Mouse (Mus musculus) lung, adult 2 months (tissue): ENCODE data around the gene Ncapg.

ENCODE experiments used
- CTCF ChIP-seq: fragments of 200-500 bp; IDR thresholded peaks from 2 replicates; pipeline ENCODE4 v1.5.1; 2011; ENCODE audit warnings: mild to moderate bottlenecking, low read length, control low read depth; ENCODE audit not compliant: insufficient read depth
- POLR2A ChIP-seq: fragments of 200-500 bp; IDR thresholded peaks from 2 replicates; pipeline ENCODE4 v1.6.1; 2011; ENCODE audit warnings: low read depth, mild to moderate bottlenecking, control low read depth, low read length, borderline replicate concordance; ENCODE audit errors: extremely low read depth

DNA sequence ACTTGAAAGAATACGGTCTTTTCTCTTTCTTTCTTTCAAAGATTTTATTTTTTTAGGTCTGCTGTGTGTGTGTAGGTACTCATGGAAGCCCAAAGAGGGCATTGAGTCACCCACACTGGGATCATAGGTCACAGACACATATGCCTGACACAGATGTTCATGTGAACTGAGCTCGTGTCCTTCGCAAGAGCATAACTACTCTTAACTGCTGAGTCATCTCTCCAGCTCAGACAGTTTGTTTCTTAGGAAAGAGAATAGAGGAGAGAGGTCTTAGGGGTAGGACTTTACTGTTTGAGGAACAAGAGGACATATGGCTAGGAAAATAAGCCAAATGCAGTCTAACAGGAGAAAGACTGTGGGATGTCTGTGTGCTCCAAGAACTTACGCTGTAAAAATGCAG lies 19.4 kb downstream of the Ncapg start:
- TF ChIP-seq CTCF (no peak), POLR2A (no peak)
